Comparison of ENCODE assay signal across 18 mouse cellular contexts in the genomic region with DNA sequence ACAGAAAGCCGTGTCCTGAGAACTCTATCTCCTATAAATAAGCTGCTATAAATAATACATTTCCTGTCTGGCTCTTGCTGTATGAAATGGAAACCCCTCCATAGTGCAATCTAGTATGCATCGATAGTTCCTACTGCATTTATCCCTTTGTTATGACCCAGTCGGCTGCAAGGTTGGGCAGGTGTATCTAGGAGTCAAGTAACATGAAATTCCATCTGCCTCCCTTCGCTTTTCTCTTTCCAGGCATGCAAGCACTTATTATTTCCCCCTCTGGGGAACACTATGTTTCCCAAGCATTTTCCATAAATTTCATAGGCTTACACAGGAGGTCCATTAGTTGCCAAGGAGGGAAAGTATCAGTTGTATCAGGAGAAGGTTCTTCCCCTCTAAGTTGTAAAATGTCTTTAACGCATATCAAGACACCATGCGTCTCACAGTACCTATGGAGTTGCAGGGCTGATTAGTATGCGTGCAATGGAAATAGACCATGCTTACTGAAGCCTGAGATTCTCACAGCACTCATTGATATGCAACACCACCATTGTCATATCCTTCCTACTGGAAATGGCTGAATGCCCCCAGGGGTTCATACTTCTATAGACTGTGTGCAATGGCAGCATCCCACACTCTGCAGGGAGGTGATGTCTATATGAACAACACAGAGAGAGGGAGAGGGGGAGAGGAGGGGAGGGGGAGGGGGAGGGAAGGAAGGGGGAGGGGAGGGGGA. TPM values are rescaled to one million over a fixed set of nuclear protein-coding genes. Genes with fewer than 3 reads are reported as not detected.
DNase-seq lines count a peak whose midpoint lies in the region; ATAC-seq lines count a peak whose summit lies in the region.
"Had no signal": no experiment of that assay in that cellular context is flagged by ENCODE, and none has a peak within 500 bp of the region (broad histone marks: within the 10 kb centered on the region; RNA-seq: fewer than 3 reads in every experiment).

No protein-coding gene starts in this region.

- no peaks in the 10 kb centered on the region for H3K9me3 ChIP-seq in kidney, embryonic 14.5 days (ENCODE audit: control insufficient read depth, low read length)
- H3K9me3 ChIP-seq in hindbrain, embryonic 12.5 days (replicated peaks) = no peaks in the 10 kb centered on the region
- no peaks in the 10 kb centered on the region for H3K9me3 ChIP-seq in midbrain, embryonic 15.5 days
- H3K9me3 ChIP-seq: liver, embryonic 15.5 days had no signal

- ATAC-seq in kidney, embryonic 14.5 days (ENCODE audit: low FRiP score, low TSS enrichment) = 0 out of 2 replicates have a peak, but pooled peaks have one; percentile 57
- peak; percentile 95 for ATAC-seq in hindbrain, embryonic 12.5 days (ENCODE audit: low FRiP score)
- peak; percentile 56; the same call in 1 of the 2 replicates for ATAC-seq in midbrain, embryonic 15.5 days (replicated peaks)

- no peak for DNase-seq in kidney, postnatal 25 days
- DNase-seq in R1 (ENCODE audit: low read depth, low spot score) = peak; percentile 52
- no peak for DNase-seq in heart, adult 11 months
- no peak for DNase-seq in ovary, postnatal 10 days (ENCODE audit: low spot score)
- no peak for DNase-seq in heart, adult 8-10 months (ENCODE audit: low spot score)
- DNase-seq: cerebellum, adult 8-10 months; heart, adult 18-20 months; heart, postnatal 14 days; kidney, adult 18-20 months; right cerebral cortex, postnatal 14 days had no signal

- no peak overlapping the region for H3K4me2 ChIP-seq in kidney, embryonic 14.5 days (replicated peaks; ENCODE audit: low read depth, low read length)
- H3K4me2 ChIP-seq in hindbrain, embryonic 12.5 days (replicated peaks) = no peak overlapping the region
- no peak overlapping the region for H3K4me2 ChIP-seq in midbrain, embryonic 15.5 days
- H3K4me2 ChIP-seq: liver, embryonic 15.5 days had no signal

- no peak overlapping the region for H3K4me3 ChIP-seq in kidney, embryonic 14.5 days (ENCODE audit: low read length)
- no peak overlapping the region for H3K4me3 ChIP-seq in hindbrain, embryonic 12.5 days
- no peak overlapping the region for H3K4me3 ChIP-seq in midbrain, embryonic 15.5 days
- H3K4me3 ChIP-seq: layer of hippocampus, adult 2 months; liver, embryonic 15.5 days; myocyte had no signal

- no peak overlapping the region for H3K9ac ChIP-seq in kidney, embryonic 14.5 days (ENCODE audit: low read depth, low read length)
- no peak overlapping the region for H3K9ac ChIP-seq in hindbrain, embryonic 12.5 days
- no peak overlapping the region for H3K9ac ChIP-seq in midbrain, embryonic 15.5 days
- H3K9ac ChIP-seq: liver, embryonic 15.5 days had no signal

- 0 out of 2 replicates have a peak, but pooled peaks cover 6% of the 10 kb centered on the region for H3K4me1 ChIP-seq in kidney, embryonic 14.5 days (ENCODE audit: control insufficient read depth, insufficient read depth, low read length)
- H3K4me1 ChIP-seq in hindbrain, embryonic 12.5 days = peaks cover 2% of the 10 kb centered on the region; the same call in 1 of the 2 replicates
- H3K4me1 ChIP-seq in midbrain, embryonic 15.5 days = no peaks in the 10 kb centered on the region
- H3K4me1 ChIP-seq: liver, embryonic 15.5 days had no signal

- no peak overlapping the region for H3K27ac ChIP-seq in kidney, embryonic 14.5 days (ENCODE audit: low read depth, low read length)
- no peak overlapping the region for H3K27ac ChIP-seq in hindbrain, embryonic 12.5 days
- H3K27ac ChIP-seq in midbrain, embryonic 15.5 days = no peak overlapping the region
- H3K27ac ChIP-seq: layer of hippocampus, adult 2 months; liver, embryonic 15.5 days had no signal

- no peaks in the 10 kb centered on the region for H3K27me3 ChIP-seq in kidney, embryonic 14.5 days (ENCODE audit: control insufficient read depth, insufficient read depth, low read length)
- H3K27me3 ChIP-seq in hindbrain, embryonic 12.5 days = no peaks in the 10 kb centered on the region
- no peaks in the 10 kb centered on the region for H3K27me3 ChIP-seq in midbrain, embryonic 15.5 days (replicated peaks)
- H3K27me3 ChIP-seq: liver, embryonic 15.5 days had no signal

- no peaks in the 10 kb centered on the region for H3K36me3 ChIP-seq in kidney, embryonic 14.5 days (ENCODE audit: control insufficient read depth, insufficient read depth, low read length)
- no peaks in the 10 kb centered on the region for H3K36me3 ChIP-seq in hindbrain, embryonic 12.5 days
- no peaks in the 10 kb centered on the region for H3K36me3 ChIP-seq in midbrain, embryonic 15.5 days (replicated peaks)
- H3K36me3 ChIP-seq: liver, embryonic 15.5 days had no signal

- 55% methylated on average over 7 of the region's 7 CpGs for WGBS in kidney, embryonic 14.5 days
- WGBS in hindbrain, embryonic 12.5 days = 66% methylated on average over 7 of the region's 7 CpGs
- WGBS in midbrain, embryonic 15.5 days = 64% methylated on average over 7 of the region's 7 CpGs

RNA-seq across cellular contexts. Expression of a gene that starts 26.9 kb away (rescaled TPM):
- polyA plus RNA-seq in kidney, embryonic 14.5 days (2014; fragmentation: Nextera tagmentation; extraction: Ambion mirVana) = 0.37 and 0.95 TPM in 2 replicates
- polyA plus RNA-seq in hindbrain, embryonic 12.5 days (2016; fragmentation: Nextera tagmentation; extraction: Ambion mirVana) = not detected in 2 replicates
- not detected in 2 replicates for polyA plus RNA-seq in midbrain, embryonic 15.5 days (2015; fragmentation: Nextera tagmentation; extraction: Ambion mirVana)
- total RNA-seq in heart, adult 8-10 months (2022) = not detected
- total RNA-seq: heart, adult 18-20 months; heart, postnatal 14 days; layer of hippocampus, adult 2 months; left cerebral cortex, postnatal 10 days had no signal
- polyA plus RNA-seq: liver, embryonic 15.5 days; stomach, embryonic 16.5 days had no signal
